Mouse (Mus musculus) CD4-positive, CD25-positive, alpha-beta regulatory T cell, adult 2 months (primary cell): ENCODE results near the gene Als2cr12.
"Not testable (repeated sequence)": the region's sequence is repeated elsewhere in the genome, so short reads cannot be mapped to it uniquely, and the experiment has no call there.

Source experiments
- DNase-seq: peaks from one replicate; pipeline ENCODE4 v3.0.0-alpha.2; 2012; ENCODE audit warnings: low read depth, low spot score

The Als2cr12 gene

GRCm38 (mm10) chr1:58614424-58614823, 81.4 kb downstream of the Als2cr12 start:
- no peak for DNase-seq

GRCm38 (mm10) chr1:58613786-58614185, 82.0 kb downstream of the Als2cr12 start:
- peak; percentile 14 for DNase-seq

- no peak for DNase-seq
These were observed 85.2 kb downstream of the Als2cr12 start for GRCm38 (mm10) chr1:58610611-58611010.

GRCm38 (mm10) chr1:58610166-58610565, 85.6 kb downstream of the Als2cr12 start:
- DNase-seq: no peak

GRCm38 (mm10) chr1:58609591-58609990, 86.2 kb downstream of the Als2cr12 start:
- not testable (repeated sequence) for DNase-seq

- no peak for DNase-seq
These were observed 92.1 kb downstream of the Als2cr12 start for GRCm38 (mm10) chr1:58603738-58604137.

- DNase-seq: no peak
These were observed 93.1 kb downstream of the Als2cr12 start for GRCm38 (mm10) chr1:58602681-58603080.
